Mouse (Mus musculus): ENCODE data around the gene Prkn. TPM values are rescaled to one million over a fixed set of nuclear protein-coding genes. Genes with fewer than 3 reads are reported as not detected.

Prkn gene
- total RNA-seq, 2 experiments from 2014 or later, result 15.7 to 19.9 TPM

- DNase-seq (ENCODE audit: low spot score in 2 of 2), result no peak
Measured at GRCm38 (mm10) chr17:11900300-11900699, 1060.1 kb downstream of the Prkn start.

- DNase-seq (ENCODE audit: low spot score in 2 of 2), result no peak
Measured at GRCm38 (mm10) chr17:11901731-11902130, 1061.5 kb downstream of the Prkn start.

- peak; percentile 59 to 68 for DNase-seq (ENCODE audit: low spot score in 2 of 2)
Measured at GRCm38 (mm10) chr17:11903001-11903400, 1062.8 kb downstream of the Prkn start.

GRCm38 (mm10) chr17:11910668-11911398 lies 1070.6 kb downstream of the Prkn start:
- DNase-seq (ENCODE audit: low spot score in 2 of 2), result peak; percentile 30 to 36

GRCm38 (mm10) chr17:11912136-11912535 lies 1072.0 kb downstream of the Prkn start:
- no peak for DNase-seq (ENCODE audit: low spot score in 2 of 2)

- peak; percentile 49 to 56 for DNase-seq (ENCODE audit: low spot score in 2 of 2)
Measured at GRCm38 (mm10) chr17:11912872-11913365, 1072.7 kb downstream of the Prkn start.

GRCm38 (mm10) chr17:11913620-11914019 lies 1073.4 kb downstream of the Prkn start:
- no peak for DNase-seq (ENCODE audit: low spot score in 2 of 2)

- DNase-seq (ENCODE audit: low spot score in 2 of 2), result no peak
Measured at GRCm38 (mm10) chr17:11914451-11914850, 1074.3 kb downstream of the Prkn start.

- peak; percentile 33 to 58 for DNase-seq (ENCODE audit: low spot score in 2 of 2)
Measured at GRCm38 (mm10) chr17:11918123-11918801, 1078.1 kb downstream of the Prkn start.

- no peak for DNase-seq (ENCODE audit: low spot score in 2 of 2)
Measured at GRCm38 (mm10) chr17:11919581-11919980, 1079.4 kb downstream of the Prkn start.

GRCm38 (mm10) chr17:11921026-11921425 lies 1080.8 kb downstream of the Prkn start:
- DNase-seq (ENCODE audit: low spot score in 2 of 2), result peak; percentile 24 to 43

GRCm38 (mm10) chr17:11923989-11924388 lies 1083.8 kb downstream of the Prkn start:
- no peak for DNase-seq (ENCODE audit: low spot score in 2 of 2)

GRCm38 (mm10) chr17:11926865-11927386 lies 1086.7 kb downstream of the Prkn start:
- DNase-seq (ENCODE audit: low spot score in 2 of 2), result peak in 1 of 2 experiments; percentile 32

GRCm38 (mm10) chr17:11931641-11932040 lies 1091.5 kb downstream of the Prkn start:
- DNase-seq (ENCODE audit: low spot score in 2 of 2), result no peak

- DNase-seq (ENCODE audit: low spot score in 2 of 2), result peak in 1 of 2 experiments; percentile 34
Measured at GRCm38 (mm10) chr17:11933737-11934136, 1093.6 kb downstream of the Prkn start.

- no peak for DNase-seq (ENCODE audit: low spot score in 2 of 2)
Measured at GRCm38 (mm10) chr17:11947436-11947835, 1107.3 kb downstream of the Prkn start.

- no peak for DNase-seq (ENCODE audit: low spot score in 2 of 2)
Measured at GRCm38 (mm10) chr17:11949551-11950197, 1109.5 kb downstream of the Prkn start.

GRCm38 (mm10) chr17:11950198-11950594 lies 1110.0 kb downstream of the Prkn start:
- no peak for DNase-seq (ENCODE audit: low spot score in 2 of 2)

GRCm38 (mm10) chr17:11955317-11955716 lies 1115.1 kb downstream of the Prkn start:
- DNase-seq (ENCODE audit: low spot score in 2 of 2), result no peak

GRCm38 (mm10) chr17:11960492-11960891 lies 1120.3 kb downstream of the Prkn start:
- no peak for DNase-seq (ENCODE audit: low spot score in 2 of 2)

- DNase-seq (ENCODE audit: low spot score in 2 of 2), result no peak
Measured at GRCm38 (mm10) chr17:11962808-11963207, 1122.6 kb downstream of the Prkn start.

GRCm38 (mm10) chr17:11970160-11970559 lies 1130.0 kb downstream of the Prkn start:
- no peak for DNase-seq (ENCODE audit: low spot score in 2 of 2)

Data from layer of hippocampus, postnatal 10 days (tissue).